In genomic region chr16:17209981-17210838, GRCm38 (mm10) we compare ENCODE assay signal across 8 mouse cellular contexts. TPM values are rescaled to one million over a fixed set of nuclear protein-coding genes. Genes with fewer than 3 reads are reported as not detected.
DNase-seq lines count a peak whose midpoint lies in the region; ATAC-seq lines count a peak whose summit lies in the region.

No protein-coding gene starts in this region.

- peak overlapping the region; percentile 97 for H3K4me2 ChIP-seq in intestine, embryonic 16.5 days (ENCODE audit: low read depth, low read length)

- 9% methylated on average over 48 of the region's 48 CpGs for WGBS in intestine, embryonic 16.5 days

- peak overlapping the region; percentile 56 for H3K4me3 ChIP-seq in intestine, embryonic 16.5 days (ENCODE audit: low read length)

- peaks cover 4% of the 10 kb centered on the region; the same call in 1 of the 2 replicates for H3K27me3 ChIP-seq in intestine, embryonic 16.5 days (replicated peaks; ENCODE audit: control insufficient read depth, insufficient read depth, low read length)

- H3K27ac ChIP-seq in intestine, embryonic 16.5 days (ENCODE audit: low read length): no peak overlapping the region; the same call in 1 of the 2 replicates

- H3K9me3 ChIP-seq in intestine, embryonic 16.5 days (ENCODE audit: control insufficient read depth, low read length): no peaks in the 10 kb centered on the region

- DNase-seq in adrenal gland, adult 18-20 months (ENCODE audit: low spot score in 2 of 2): peak; percentile 86 to 91
- peak; percentile 81 for DNase-seq in embryo, embryonic 11.5 days (ENCODE audit: low read depth, low spot score)
- DNase-seq in gastrocnemius, postnatal 36 days: peak; percentile 86 to 87
- peak; percentile 88 to 89 for DNase-seq in left cerebral cortex, postnatal 25 days (ENCODE audit: low spot score in 2 of 2)
- peak; percentile 92 for DNase-seq in mesoderm, embryonic 11.5 days (ENCODE audit: low read depth, low spot score)
- peak; percentile 85 for DNase-seq in right cerebral cortex, postnatal 25 days
- DNase-seq in urinary bladder, postnatal 36 days (ENCODE audit: low spot score in 2 of 2): peak; percentile 89 to 92

- intact Hi-C loops in gastrocnemius, postnatal 36 days (cut with DNase I): loop anchor here (2.0 to 5.0 kb wide), 3 partner anchors 61 to 78 kb away; partner anchors contain the start of genes Ccdc116 and Sdf2l1
- intact Hi-C loops in left cerebral cortex, postnatal 25 days (cut with DNase I): loop anchor here (1.0 to 5.0 kb wide), 3 partner anchors 23 to 78 kb away; partner anchors contain the start of genes Hic2, Sdf2l1 and Tmem191c

- peak overlapping the region; percentile 71 for H3K9ac ChIP-seq in intestine, embryonic 16.5 days (ENCODE audit: low read depth, low read length)

- peak; percentile 88 for ATAC-seq in intestine, embryonic 16.5 days

- no peaks in the 10 kb centered on the region for H3K36me3 ChIP-seq in intestine, embryonic 16.5 days (ENCODE audit: control insufficient read depth, insufficient read depth, low read length)

- peaks cover 19% of the 10 kb centered on the region for H3K4me1 ChIP-seq in intestine, embryonic 16.5 days (ENCODE audit: control insufficient read depth, insufficient read depth, low read length)

RNA-seq across cellular contexts. Expression of gene Rimbp3, which starts 1.8 kb away (rescaled TPM):
- under 1 TPM in 1 of 2 experiments, not detected in 1; 0.06 TPM for total RNA-seq in adrenal gland, adult 18-20 months (2021)
- not detected for total RNA-seq in gastrocnemius, postnatal 36 days (2021)
- polyA plus RNA-seq in intestine, embryonic 16.5 days (2015; fragmentation: Nextera tagmentation; extraction: Ambion mirVana): 0.48 and 0.49 TPM in 2 replicates
- 1 to 10 TPM; 1.1 to 2.3 TPM for total RNA-seq in left cerebral cortex, postnatal 25 days (2021)

RNA-seq across cellular contexts. Expression of gene Ube2l3, which starts 7.8 kb away (rescaled TPM):
- total RNA-seq in adrenal gland, adult 18-20 months (2021): 100 to 1,000 TPM; 186 to 220 TPM
- total RNA-seq in gastrocnemius, postnatal 36 days (2021): 100 to 1,000 TPM; 130 to 135 TPM
- polyA plus RNA-seq in intestine, embryonic 16.5 days (2015; fragmentation: Nextera tagmentation; extraction: Ambion mirVana): 358 and 374 TPM in 2 replicates
- 100 to 1,000 TPM; 138 to 158 TPM for total RNA-seq in left cerebral cortex, postnatal 25 days (2021)

RNA-seq across cellular contexts. Expression of gene Hic2, which starts 23.2 kb away (rescaled TPM):
- 1 to 10 TPM; 2.1 to 2.2 TPM for total RNA-seq in adrenal gland, adult 18-20 months (2021)
- 1 to 10 TPM; 1.1 to 1.3 TPM for total RNA-seq in gastrocnemius, postnatal 36 days (2021)
- 5.3 and 5.5 TPM in 2 replicates for polyA plus RNA-seq in intestine, embryonic 16.5 days (2015; fragmentation: Nextera tagmentation; extraction: Ambion mirVana)
- 1 to 10 TPM; 4.2 to 4.4 TPM for total RNA-seq in left cerebral cortex, postnatal 25 days (2021)
